Mouse (Mus musculus) megakaryocyte, adult 5-6 weeks (primary cell): Measurements from ENCODE around the gene Macc1. TPM values are rescaled to one million over a fixed set of nuclear protein-coding genes. Genes with fewer than 3 reads are reported as not detected.
"Not testable (repeated sequence)": the region's sequence is repeated elsewhere in the genome, so short reads cannot be mapped to it uniquely, and the experiment has no call there.

Source experiments
- ATAC-seq: 2 replicates; pipeline ENCODE4 v1.8.0; 2016; ENCODE audit warnings: mild to moderate bottlenecking, inconsistent platforms; ENCODE audit not compliant: poor library complexity, severe bottlenecking
- total RNA-seq, 2 experiments: library from RNA; stranded (forward) in 1 of 2; stranded (reverse) in 1 of 2; fragments of 153-499, 151-499 nt in 1 of 2; fragments of 221-1000, 200-1000 nt in 1 of 2; gene quantifications; 2 replicates each; pipeline versions ENCODE4 v1.2.3 to v1.2.4; 2015 to 2017

The Macc1 gene
- total RNA-seq (2015) (0.05 TPM in 1 of 2 replicates, not detected in the other), total RNA-seq (2017) (not detected in 2 replicates)

- no peak for ATAC-seq
Measured at GRCm38 (mm10) chr12:119313970-119314369, at the start of gene Macc1. Gene Macc1, plus strand, starts transcription at chr12:119314270.

- no peak for ATAC-seq
Measured at GRCm38 (mm10) chr12:119264506-119264905, 49.6 kb upstream of the Macc1 start.

- peak; percentile 67 for ATAC-seq
Measured at GRCm38 (mm10) chr12:119268723-119269122, 45.3 kb upstream of the Macc1 start.

GRCm38 (mm10) chr12:119270036-119270435 is 44.0 kb upstream of the Macc1 start:
- ATAC-seq, result no peak

- no peak for ATAC-seq
Measured at GRCm38 (mm10) chr12:119271964-119272363, 42.1 kb upstream of the Macc1 start.

GRCm38 (mm10) chr12:119273605-119274004 is 40.5 kb upstream of the Macc1 start:
- no peak for ATAC-seq

GRCm38 (mm10) chr12:119276282-119276681 is 37.8 kb upstream of the Macc1 start:
- peak; percentile 71 for ATAC-seq

GRCm38 (mm10) chr12:119291618-119292017 is 22.5 kb upstream of the Macc1 start:
- no peak for ATAC-seq

GRCm38 (mm10) chr12:119303618-119304017 is 10.5 kb upstream of the Macc1 start:
- ATAC-seq, result no peak

- ATAC-seq, result peak; percentile 93
Measured at GRCm38 (mm10) chr12:119313014-119313763, 881 bp upstream of the Macc1 start.

GRCm38 (mm10) chr12:119318799-119319198 is 4.7 kb downstream of the Macc1 start:
- no peak for ATAC-seq

GRCm38 (mm10) chr12:119325400-119325799 is 11.3 kb downstream of the Macc1 start:
- ATAC-seq, result no peak

- no peak for ATAC-seq
Measured at GRCm38 (mm10) chr12:119330644-119331043, 16.6 kb downstream of the Macc1 start.

- ATAC-seq, result no peak
Measured at GRCm38 (mm10) chr12:119333376-119333775, 19.3 kb downstream of the Macc1 start.

- ATAC-seq, result not testable (repeated sequence)
Measured at GRCm38 (mm10) chr12:119352579-119352978, 38.5 kb downstream of the Macc1 start.

GRCm38 (mm10) chr12:119357418-119358241 is 43.6 kb downstream of the Macc1 start:
- ATAC-seq, result peak; percentile 82

- ATAC-seq, result no peak
Measured at GRCm38 (mm10) chr12:119358242-119358515, 44.1 kb downstream of the Macc1 start.

GRCm38 (mm10) chr12:119365041-119365440 is 51.0 kb downstream of the Macc1 start:
- no peak for ATAC-seq

- peak; percentile 56 for ATAC-seq
Measured at GRCm38 (mm10) chr12:119369832-119370231, 55.8 kb downstream of the Macc1 start.

GRCm38 (mm10) chr12:119372359-119372758 is 58.3 kb downstream of the Macc1 start:
- peak; percentile 88 for ATAC-seq

GRCm38 (mm10) chr12:119376879-119377278 is 62.8 kb downstream of the Macc1 start:
- ATAC-seq, result peak; percentile 45; the same call in 1 of the 2 replicates

GRCm38 (mm10) chr12:119381839-119382238 is 67.8 kb downstream of the Macc1 start:
- ATAC-seq, result no peak
